Mouse (Mus musculus): ENCODE data around the gene Hhex. TPM values are rescaled to one million over a fixed set of nuclear protein-coding genes. Genes with fewer than 3 reads are reported as not detected.

Hhex gene
- total RNA-seq (2014; rRNA removed) (0.69 and 1.1 TPM in 2 replicates), polyA plus RNA-seq (2015; fragmentation: Nextera tagmentation; extraction: Ambion mirVana) (2.1 and 3.4 TPM in 2 replicates)

DNA sequence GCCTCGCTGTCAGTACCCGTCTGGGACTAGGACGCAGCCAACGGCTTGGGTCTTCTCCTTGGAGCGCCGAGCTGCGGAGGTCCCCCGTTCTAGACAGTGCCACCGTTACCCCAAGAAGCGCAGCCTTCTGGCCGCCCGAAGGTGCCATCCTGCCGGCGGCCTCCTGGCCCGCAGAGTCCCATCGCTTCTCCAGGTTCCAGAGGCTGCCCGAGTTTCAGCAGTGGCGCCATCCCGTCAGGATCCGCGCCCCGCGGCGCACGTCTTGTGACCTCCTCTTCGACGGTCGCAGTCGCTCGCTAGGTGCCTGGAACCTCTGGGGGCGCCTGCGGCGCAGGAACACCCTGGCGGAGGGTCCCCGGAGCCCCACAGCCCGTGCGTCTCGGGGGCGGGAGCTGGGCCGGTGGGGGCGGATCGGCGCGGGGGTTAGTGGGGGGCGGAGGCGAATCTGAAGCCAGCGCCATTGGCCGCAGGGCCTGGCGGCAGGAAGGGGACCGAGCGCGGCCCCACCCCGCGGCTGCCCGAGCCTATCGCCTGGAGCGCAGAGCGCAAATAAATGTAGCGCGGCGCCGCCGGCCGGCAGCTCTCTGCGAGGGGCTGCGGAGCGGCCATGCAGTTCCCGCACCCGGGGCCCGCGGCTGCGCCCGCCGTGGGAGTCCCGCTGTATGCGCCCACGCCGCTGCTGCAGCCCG, at the start of gene Hhex:
Gene Hhex, plus strand, starts transcription at position 548 of the 689 bp plus-strand sequence.
- no peaks in the 10 kb centered on the region for H3K9me3 ChIP-seq (ENCODE audit: low read length)
- no peaks in the 10 kb centered on the region for H3K36me3 ChIP-seq (ENCODE audit: insufficient read depth)
- H3K4me2 ChIP-seq (ENCODE audit: low read depth) = peak within 1 kb of the TSS; percentile 43
- peak within 1 kb of the TSS; percentile 34 for H3K4me3 ChIP-seq (ENCODE audit: low read depth, low read length)
- H3K9ac ChIP-seq = no peak within 1 kb of the TSS
- peaks cover 55% of the 10 kb centered on the region for H3K27me3 ChIP-seq (ENCODE audit: insufficient read depth, low read length)
- H3K27ac ChIP-seq (ENCODE audit: low read depth, low read length) = 0 out of 2 replicates have a peak within 1 kb of the TSS, but pooled peaks have one; percentile 9
- DNase-seq (peak; percentile 20), ATAC-seq (peak; percentile 48)
- no peaks in the 10 kb centered on the region for H3K4me1 ChIP-seq (ENCODE audit: insufficient read depth)
- WGBS = 2% methylated on average over 68 of the region's 79 CpGs
- TF ChIP-seq CTCF (IDR thresholded peaks at IDR 0.05; ENCODE audit: low read depth) = no peak

DNA sequence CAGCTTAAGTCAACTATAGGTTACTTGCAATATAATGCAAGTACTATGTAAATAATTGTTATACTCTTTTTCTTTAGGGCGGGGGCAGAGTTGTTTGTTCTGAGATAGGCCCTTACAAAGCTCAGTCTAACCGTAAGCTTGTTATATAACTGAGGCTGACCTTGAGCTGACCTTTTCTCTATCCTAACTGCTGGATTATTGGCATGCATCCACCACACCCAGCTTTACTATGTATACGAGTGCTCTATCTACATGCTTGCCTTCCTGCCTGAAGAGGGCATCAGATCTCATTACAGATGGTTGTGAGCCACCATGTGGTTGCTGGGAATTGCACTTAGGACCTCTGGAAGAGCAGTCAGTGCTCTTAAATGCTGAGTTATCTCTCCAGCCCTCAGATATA, 48.5 kb upstream of the Hhex start:
- no peaks in the 10 kb centered on the region for H3K9me3 ChIP-seq (ENCODE audit: low read length)
- no peak for TF ChIP-seq CTCF (IDR thresholded peaks at IDR 0.05; ENCODE audit: low read depth)
- no peaks in the 10 kb centered on the region for H3K36me3 ChIP-seq (ENCODE audit: insufficient read depth)
- H3K4me3 ChIP-seq (ENCODE audit: low read depth, low read length) = no peak overlapping the region
- no peak overlapping the region for H3K27ac ChIP-seq (ENCODE audit: low read depth, low read length)
- DNase-seq = no peak
- H3K27me3 ChIP-seq (ENCODE audit: insufficient read depth, low read length) = no peaks in the 10 kb centered on the region
- no peak overlapping the region for H3K9ac ChIP-seq
- WGBS = 69% methylated on average over 3 of the region's 3 CpGs
- ATAC-seq = no peak
- H3K4me1 ChIP-seq (ENCODE audit: insufficient read depth) = no peaks in the 10 kb centered on the region
- H3K4me2 ChIP-seq (ENCODE audit: low read depth) = no peak overlapping the region

DNA sequence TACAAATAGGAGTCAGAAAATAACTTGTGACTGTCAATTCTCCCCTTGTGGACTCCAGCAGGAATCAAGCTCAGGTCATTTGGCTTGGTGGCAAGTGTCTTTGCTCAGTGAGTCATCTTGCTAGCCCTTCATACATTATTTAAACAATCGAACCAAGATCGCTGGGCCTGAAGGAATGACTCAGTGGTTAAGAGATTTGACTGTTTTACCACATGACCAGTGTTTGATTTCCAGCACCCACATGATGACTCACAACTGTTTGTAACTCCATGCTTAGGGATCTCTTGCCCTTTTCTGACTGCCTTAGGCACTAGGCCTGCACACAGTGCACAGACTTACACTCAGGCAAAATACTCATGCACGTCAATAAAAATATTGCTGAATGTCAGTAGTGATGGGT, 42.7 kb upstream of the Hhex start:
- H3K4me2 ChIP-seq (ENCODE audit: low read depth) = no peak overlapping the region
- no peaks in the 10 kb centered on the region for H3K4me1 ChIP-seq (ENCODE audit: insufficient read depth)
- ATAC-seq (no peak), DNase-seq (no peak)
- no peak overlapping the region for H3K4me3 ChIP-seq (ENCODE audit: low read depth, low read length)
- H3K27ac ChIP-seq (ENCODE audit: low read depth, low read length) = no peak overlapping the region
- WGBS = 94% methylated on average over 3 of the region's 3 CpGs
- H3K9ac ChIP-seq = no peak overlapping the region
- no peak for TF ChIP-seq CTCF (IDR thresholded peaks at IDR 0.05; ENCODE audit: low read depth)
- H3K36me3 ChIP-seq (ENCODE audit: insufficient read depth) = no peaks in the 10 kb centered on the region
- H3K9me3 ChIP-seq (ENCODE audit: low read length) = no peaks in the 10 kb centered on the region
- no peaks in the 10 kb centered on the region for H3K27me3 ChIP-seq (ENCODE audit: insufficient read depth, low read length)

DNA sequence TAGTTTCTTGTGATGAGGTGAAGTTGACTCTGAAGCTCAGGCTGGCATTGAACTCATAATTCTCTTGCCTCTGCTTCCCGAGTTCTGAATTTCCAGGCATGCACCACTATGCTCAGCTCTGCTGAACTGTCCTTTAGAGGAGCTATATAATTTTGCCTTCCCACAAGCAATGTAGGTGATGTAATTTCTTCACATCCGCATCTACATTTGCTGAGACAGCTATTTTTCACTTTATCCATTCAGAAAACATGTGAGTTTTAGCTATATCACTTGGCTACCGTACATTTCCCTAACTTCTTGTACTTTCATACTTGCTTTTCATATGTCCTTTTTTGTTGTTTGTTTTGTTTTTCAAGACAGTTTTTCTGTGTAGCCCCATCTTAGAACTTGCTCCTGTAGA, 38.3 kb upstream of the Hhex start:
- ATAC-seq (no peak), DNase-seq (no peak)
- H3K4me1 ChIP-seq (ENCODE audit: insufficient read depth) = no peaks in the 10 kb centered on the region
- H3K36me3 ChIP-seq (ENCODE audit: insufficient read depth) = no peaks in the 10 kb centered on the region
- H3K9ac ChIP-seq = no peak overlapping the region
- no peak overlapping the region for H3K27ac ChIP-seq (ENCODE audit: low read depth, low read length)
- no peak overlapping the region for H3K4me2 ChIP-seq (ENCODE audit: low read depth)
- no peak overlapping the region for H3K4me3 ChIP-seq (ENCODE audit: low read depth, low read length)
- WGBS = 94% methylated on average over 3 of the region's 3 CpGs
- no peaks in the 10 kb centered on the region for H3K27me3 ChIP-seq (ENCODE audit: insufficient read depth, low read length)
- no peaks in the 10 kb centered on the region for H3K9me3 ChIP-seq (ENCODE audit: low read length)
- TF ChIP-seq CTCF (IDR thresholded peaks at IDR 0.05; ENCODE audit: low read depth) = no peak

DNA sequence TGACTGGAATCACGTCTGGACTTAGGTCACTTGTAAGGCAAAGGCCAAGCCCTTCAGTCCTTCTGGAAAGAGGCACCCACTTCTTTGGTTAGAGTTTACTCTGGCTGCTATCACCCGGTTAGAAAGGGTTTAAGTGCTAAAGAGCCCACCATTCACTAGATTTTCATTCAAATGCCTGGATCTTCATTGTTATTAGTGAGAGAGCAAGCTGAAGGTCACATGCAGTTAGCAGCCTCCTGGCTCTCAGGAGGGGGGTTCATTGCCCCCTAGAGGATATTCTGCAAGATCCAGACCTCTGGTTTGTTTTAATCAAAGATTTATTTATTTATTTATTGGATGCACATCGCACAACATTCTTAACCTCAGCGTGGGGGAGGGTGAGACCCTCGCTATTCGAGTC, 33.7 kb upstream of the Hhex start:
- 81% methylated on average over 6 of the region's 6 CpGs for WGBS
- no peak overlapping the region for H3K9ac ChIP-seq
- H3K27ac ChIP-seq (ENCODE audit: low read depth, low read length) = no peak overlapping the region
- DNase-seq (no peak), ATAC-seq (no peak)
- TF ChIP-seq CTCF (IDR thresholded peaks at IDR 0.05; ENCODE audit: low read depth) = no peak
- H3K9me3 ChIP-seq (ENCODE audit: low read length) = no peaks in the 10 kb centered on the region
- no peaks in the 10 kb centered on the region for H3K4me1 ChIP-seq (ENCODE audit: insufficient read depth)
- H3K4me3 ChIP-seq (ENCODE audit: low read depth, low read length) = no peak overlapping the region
- H3K36me3 ChIP-seq (ENCODE audit: insufficient read depth) = no peaks in the 10 kb centered on the region
- H3K4me2 ChIP-seq (ENCODE audit: low read depth) = no peak overlapping the region
- H3K27me3 ChIP-seq (ENCODE audit: insufficient read depth, low read length) = no peaks in the 10 kb centered on the region

DNA sequence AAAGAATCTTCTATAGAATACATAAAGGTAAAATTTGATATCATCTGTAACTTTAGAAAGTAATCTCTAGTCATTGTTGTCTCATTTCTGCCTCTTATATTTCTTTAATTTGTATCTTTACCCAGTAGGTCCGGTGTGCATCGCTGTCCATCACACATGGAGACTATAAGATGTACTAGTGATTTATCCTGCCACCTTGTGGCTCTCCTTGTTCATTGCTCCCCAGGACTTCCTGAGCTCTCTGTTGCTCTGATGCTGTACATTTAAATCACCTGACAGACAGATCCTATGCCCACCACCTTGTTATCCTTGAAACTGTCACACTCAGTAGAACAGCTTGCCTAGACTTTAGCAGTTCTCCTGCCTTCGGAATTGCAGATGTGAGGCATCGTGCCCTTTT, 16.3 kb upstream of the Hhex start:
- no peaks in the 10 kb centered on the region for H3K27me3 ChIP-seq (ENCODE audit: insufficient read depth, low read length)
- no peak overlapping the region for H3K4me2 ChIP-seq (ENCODE audit: low read depth)
- no peaks in the 10 kb centered on the region for H3K9me3 ChIP-seq (ENCODE audit: low read length)
- H3K4me3 ChIP-seq (ENCODE audit: low read depth, low read length) = no peak overlapping the region
- TF ChIP-seq CTCF (IDR thresholded peaks at IDR 0.05; ENCODE audit: low read depth) = peak; percentile 57
- 80% methylated on average over 4 of the region's 4 CpGs for WGBS
- no peaks in the 10 kb centered on the region for H3K4me1 ChIP-seq (ENCODE audit: insufficient read depth)
- H3K9ac ChIP-seq = no peak overlapping the region
- DNase-seq = peak; percentile 33
- no peak overlapping the region for H3K27ac ChIP-seq (ENCODE audit: low read depth, low read length)
- ATAC-seq = peak; percentile 40; the same call in 1 of the 2 replicates
- H3K36me3 ChIP-seq (ENCODE audit: insufficient read depth) = no peaks in the 10 kb centered on the region

DNA sequence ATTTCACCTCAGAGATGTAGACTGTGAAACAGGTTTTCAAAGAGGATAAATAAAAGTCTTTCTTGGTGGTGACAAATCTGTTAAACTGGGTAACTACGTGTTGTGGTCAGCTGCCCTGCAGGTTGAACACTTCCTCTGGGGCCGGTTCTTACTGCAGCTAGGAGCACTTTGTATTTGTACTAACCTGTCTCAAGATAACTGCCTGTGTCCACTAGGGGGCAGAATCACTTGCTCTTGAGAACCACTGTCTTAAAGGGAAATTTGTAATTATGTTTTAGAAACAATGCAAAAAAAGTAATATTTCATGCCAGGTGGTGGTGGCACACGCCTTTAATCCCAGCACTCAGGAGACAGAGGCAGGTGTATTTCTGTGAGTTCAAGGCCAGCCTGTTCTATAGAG, 15.0 kb upstream of the Hhex start:
- Histone ChIP-seq H3K9ac (no peak overlapping the region), H3K4me3 (ENCODE audit: low read depth, low read length) (no peak overlapping the region), H3K9me3 (ENCODE audit: low read length) (no peaks in the 10 kb centered on the region), H3K27me3 (ENCODE audit: insufficient read depth, low read length) (no peaks in the 10 kb centered on the region), H3K4me2 (ENCODE audit: low read depth) (no peak overlapping the region), H3K27ac (ENCODE audit: low read depth, low read length) (no peak overlapping the region), H3K4me1 (ENCODE audit: insufficient read depth) (no peaks in the 10 kb centered on the region), H3K36me3 (ENCODE audit: insufficient read depth) (no peaks in the 10 kb centered on the region)
- ATAC-seq (no peak), DNase-seq (peak; percentile 57)
- TF ChIP-seq CTCF (IDR thresholded peaks at IDR 0.05; ENCODE audit: low read depth) = peak; percentile 67
- WGBS = 58% methylated on average over 3 of the region's 3 CpGs
